Mouse (Mus musculus) embryonic facial prominence, embryonic 14.5 days (tissue): ENCODE measurements around the gene Rreb1. TPM values are rescaled to one million over a fixed set of nuclear protein-coding genes. Genes with fewer than 3 reads are reported as not detected.
"Not testable (repeated sequence)": the region's sequence is repeated elsewhere in the genome, so short reads cannot be mapped to it uniquely, and the experiment has no call there.

Source experiments
- ATAC-seq: fragments of 200-750 bp; cut with Nextera tagmentation; 2 replicates; pipeline ENCODE4 v1.8.0; 2017; ENCODE audit warnings: low read depth, moderate number of reproducible peaks, moderate TSS enrichment
- DNase-seq: peaks from one replicate; pipeline ENCODE4 v3.0.0-alpha.2; 2015; ENCODE audit warnings: low spot score
- H3K27ac ChIP-seq: fragments of 300-500 bp; sonication (generic); replicated peaks from 2 replicates; pipeline ENCODE4 v1.5.1; 2014; ENCODE audit warnings: low read depth, mild to moderate bottlenecking, low read length, moderate library complexity
- H3K27me3 ChIP-seq: fragments of 300-500 bp; sonication (generic); replicated peaks from 2 replicates; pipeline ENCODE4 v1.6.1; 2014; ENCODE audit warnings: low read length; ENCODE audit not compliant: control insufficient read depth, insufficient read depth
- H3K36me3 ChIP-seq: fragments of 300-500 bp; sonication (generic); 2 replicates; pipeline ENCODE4 v1.6.1; 2014; ENCODE audit warnings: low read length, mixed read lengths; ENCODE audit not compliant: control insufficient read depth, insufficient read depth
- H3K4me1 ChIP-seq: fragments of 300-500 bp; sonication (generic); 2 replicates; pipeline ENCODE4 v1.6.1; 2014; ENCODE audit warnings: antibody characterized with exemption, low read length; ENCODE audit not compliant: control insufficient read depth, insufficient read depth
- H3K4me2 ChIP-seq: fragments of 300-500 bp; sonication (generic); 2 replicates; pipeline ENCODE4 v1.6.1; 2014; ENCODE audit warnings: low read depth, mild to moderate bottlenecking, low read length, moderate library complexity, mixed read lengths
- H3K4me3 ChIP-seq: fragments of 300-500 bp; sonication (generic); 2 replicates; pipeline ENCODE4 v1.5.1; 2014; ENCODE audit warnings: low read depth, mild to moderate bottlenecking, low read length
- H3K9ac ChIP-seq: fragments of 300-500 bp; sonication (generic); 2 replicates; pipeline ENCODE4 v1.6.1; 2014; ENCODE audit warnings: low read depth, mild to moderate bottlenecking, low read length, moderate library complexity, mixed read lengths
- H3K9me3 ChIP-seq: fragments of 300-500 bp; sonication (generic); 2 replicates; pipeline ENCODE4 v1.6.1; 2016; ENCODE audit warnings: low read length; ENCODE audit not compliant: control insufficient read depth
- WGBS: fragments of 180-500 bp; shearing (Covaris S2); extraction: QIAGEN DNeasy Blood & Tissue Kit; methylation state at CpG from one replicate; pipeline ENCODE4 v1.1.7; 2014; 5-methylcytosine and 5-hydroxymethylcytosine counted together
- polyA plus RNA-seq: library from polyadenylated mRNA; unstranded; fragments of >200 nt; fragmentation: Nextera tagmentation; extraction: Ambion mirVana; gene quantifications from 2 replicates; pipeline ENCODE4 v1.2.1, GENCODE M21; 2014

Gene Rreb1
- polyA plus RNA-seq, 1 experiment from 2014 or later: 20.2 TPM

- Histone ChIP-seq H3K4me1 (peaks cover 42% of the 10 kb centered on the region), H3K27me3 (no peaks in the 10 kb centered on the region), H3K9me3 (no peaks in the 10 kb centered on the region), H3K4me3 (peak overlapping the region; percentile 87), H3K36me3 (no peaks in the 10 kb centered on the region), H3K27ac (peak overlapping the region; percentile 95), H3K4me2 (peak overlapping the region; percentile 97), H3K9ac (peak overlapping the region; percentile 86)
- DNase-seq: no peak
- WGBS: 6% methylated on average over 13 of the region's 13 CpGs
- ATAC-seq: no peak
Observed at GRCm38 (mm10) chr13:37827996-37828579, 49.9 kb downstream of the Rreb1 start.

- H3K4me2 ChIP-seq: peak overlapping the region; percentile 97
- WGBS: 23% methylated on average over 6 of the region's 6 CpGs
- peak overlapping the region; percentile 87; the same call in 1 of the 2 replicates for H3K4me3 ChIP-seq
- no peaks in the 10 kb centered on the region for H3K27me3 ChIP-seq
- no peaks in the 10 kb centered on the region for H3K36me3 ChIP-seq
- peaks cover 42% of the 10 kb centered on the region for H3K4me1 ChIP-seq
- H3K9me3 ChIP-seq: no peaks in the 10 kb centered on the region
- no peak overlapping the region for H3K9ac ChIP-seq
- ATAC-seq (no peak), DNase-seq (no peak)
- H3K27ac ChIP-seq: no peak overlapping the region
Observed at GRCm38 (mm10) chr13:37828928-37829327, 50.7 kb downstream of the Rreb1 start.

DNA sequence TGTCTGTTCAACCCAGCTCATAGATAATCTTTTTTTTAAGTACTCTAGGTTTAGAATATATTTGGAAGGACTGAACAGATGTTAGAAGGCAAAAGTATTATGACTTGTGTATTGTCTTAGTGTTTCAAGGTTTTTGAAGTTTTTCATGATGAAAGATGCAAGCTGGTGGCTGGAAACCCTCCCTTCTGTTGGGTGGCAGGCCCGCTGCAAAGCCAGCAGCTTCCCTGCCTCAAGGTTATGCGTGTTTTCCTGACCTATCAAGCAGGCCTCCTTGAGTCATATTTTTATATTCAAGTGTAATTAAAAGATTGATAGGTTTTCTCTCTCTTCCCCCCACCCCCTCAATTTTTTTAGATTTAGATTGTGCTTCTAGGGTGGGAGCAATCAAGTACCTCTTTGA lies 52.1 kb downstream of the Rreb1 start:
- no peaks in the 10 kb centered on the region for H3K9me3 ChIP-seq
- no peak for DNase-seq
- peaks cover 37% of the 10 kb centered on the region for H3K4me1 ChIP-seq
- no peak for ATAC-seq
- H3K4me2 ChIP-seq: peak overlapping the region; percentile 11; the same call in 1 of the 2 replicates
- no peaks in the 10 kb centered on the region for H3K27me3 ChIP-seq
- WGBS: 72% methylated on average over 2 of the region's 2 CpGs
- no peak overlapping the region for H3K4me3 ChIP-seq
- H3K36me3 ChIP-seq: no peaks in the 10 kb centered on the region
- no peak overlapping the region for H3K9ac ChIP-seq
- H3K27ac ChIP-seq: no peak overlapping the region; the same call in 1 of the 2 replicates

DNA sequence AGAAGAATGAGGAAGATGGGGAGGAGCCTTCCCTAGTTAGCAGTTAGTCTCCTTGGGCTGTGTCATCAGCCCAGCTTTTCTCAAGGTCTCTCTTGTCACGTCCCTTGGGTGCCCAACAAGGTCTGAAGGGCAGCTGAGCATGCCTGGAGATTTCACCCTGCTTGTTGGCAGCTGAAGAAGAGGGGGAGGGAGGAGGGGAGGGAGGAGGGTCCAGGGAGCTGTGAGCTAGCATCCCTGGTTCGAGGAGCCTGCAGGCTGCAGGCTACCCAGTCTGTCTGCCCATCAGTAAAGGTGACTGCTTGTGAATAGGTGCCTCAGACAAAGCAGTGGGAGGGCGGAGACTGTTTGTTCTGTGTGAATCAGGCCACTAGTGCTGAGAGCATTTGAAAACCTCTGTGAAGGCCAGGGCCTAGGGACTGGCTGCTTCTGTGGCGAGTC lies 52.7 kb downstream of the Rreb1 start:
- WGBS: 39% methylated on average over 4 of the region's 4 CpGs
- DNase-seq: peak; percentile 22
- H3K4me2 ChIP-seq: peak overlapping the region; percentile 11
- no peaks in the 10 kb centered on the region for H3K9me3 ChIP-seq
- H3K36me3 ChIP-seq: no peaks in the 10 kb centered on the region
- no peak overlapping the region for H3K9ac ChIP-seq
- ATAC-seq: no peak
- H3K27ac ChIP-seq: no peak overlapping the region
- H3K4me1 ChIP-seq: peaks cover 35% of the 10 kb centered on the region
- no peak overlapping the region for H3K4me3 ChIP-seq
- H3K27me3 ChIP-seq: no peaks in the 10 kb centered on the region

GRCm38 (mm10) chr13:37832481-37832880 lies 54.3 kb downstream of the Rreb1 start:
- Histone ChIP-seq H3K9me3 (no peaks in the 10 kb centered on the region), H3K4me1 (peaks cover 35% of the 10 kb centered on the region), H3K27ac (no peak overlapping the region), H3K9ac (no peak overlapping the region), H3K4me2 (no peak overlapping the region), H3K36me3 (no peaks in the 10 kb centered on the region), H3K4me3 (no peak overlapping the region), H3K27me3 (no peaks in the 10 kb centered on the region)
- WGBS: 33% methylated on average over 5 of the region's 5 CpGs
- ATAC-seq (no peak), DNase-seq (no peak)

DNA sequence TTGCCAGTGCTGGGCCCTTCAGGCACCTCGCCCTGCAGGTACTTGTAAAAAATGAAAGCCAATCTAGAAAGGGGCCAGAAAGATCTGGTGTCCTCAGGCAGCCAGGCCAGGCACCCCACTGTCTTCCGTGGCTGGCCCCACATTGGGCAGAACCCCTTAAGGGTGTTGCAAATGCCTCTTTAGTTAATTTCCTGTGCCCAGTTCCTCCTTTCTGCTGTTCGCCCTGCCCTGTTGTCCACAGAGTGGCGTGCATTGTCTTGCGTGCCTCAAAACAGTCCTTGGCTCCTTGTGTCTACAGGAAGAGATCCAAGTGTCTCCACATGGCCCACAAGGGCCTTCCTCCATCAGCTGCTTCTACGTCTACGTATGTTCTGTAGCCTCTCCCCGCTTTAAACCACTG lies 55.3 kb downstream of the Rreb1 start:
- Histone ChIP-seq H3K4me2 (no peak overlapping the region), H3K27ac (no peak overlapping the region), H3K9ac (no peak overlapping the region), H3K36me3 (no peaks in the 10 kb centered on the region), H3K4me1 (peaks cover 29% of the 10 kb centered on the region), H3K9me3 (no peaks in the 10 kb centered on the region), H3K4me3 (no peak overlapping the region), H3K27me3 (no peaks in the 10 kb centered on the region)
- WGBS: 76% methylated on average over 8 of the region's 8 CpGs
- no peak for ATAC-seq
- DNase-seq: no peak

DNA sequence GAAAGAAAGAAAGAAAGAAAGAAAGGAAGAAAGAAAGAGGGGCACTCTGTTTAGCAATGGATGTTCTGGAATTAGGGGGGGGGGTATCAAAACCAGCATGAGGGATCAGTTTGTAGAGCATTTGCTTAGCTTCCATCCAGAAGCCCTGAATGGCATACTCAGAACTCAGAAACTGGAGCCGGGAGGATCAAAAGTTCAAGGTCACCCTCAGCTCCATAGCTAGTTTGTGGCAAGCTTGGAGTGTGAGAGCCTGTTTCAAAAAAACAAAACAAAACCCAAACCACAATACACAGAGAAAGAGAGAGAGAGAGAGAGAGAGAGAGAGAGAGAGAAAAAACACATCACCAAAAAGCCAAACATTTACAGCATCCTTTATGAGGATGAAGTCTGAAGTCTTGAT lies 57.1 kb downstream of the Rreb1 start:
- DNase-seq: no peak
- Histone ChIP-seq H3K4me2 (no peak overlapping the region), H3K4me1 (peaks cover 16% of the 10 kb centered on the region), H3K36me3 (no peaks in the 10 kb centered on the region), H3K27ac (no peak overlapping the region), H3K4me3 (no peak overlapping the region), H3K27me3 (no peaks in the 10 kb centered on the region), H3K9me3 (no peaks in the 10 kb centered on the region), H3K9ac (no peak overlapping the region)
- 95% methylated on average over 1 of the region's 1 CpGs for WGBS
- no peak for ATAC-seq

DNA sequence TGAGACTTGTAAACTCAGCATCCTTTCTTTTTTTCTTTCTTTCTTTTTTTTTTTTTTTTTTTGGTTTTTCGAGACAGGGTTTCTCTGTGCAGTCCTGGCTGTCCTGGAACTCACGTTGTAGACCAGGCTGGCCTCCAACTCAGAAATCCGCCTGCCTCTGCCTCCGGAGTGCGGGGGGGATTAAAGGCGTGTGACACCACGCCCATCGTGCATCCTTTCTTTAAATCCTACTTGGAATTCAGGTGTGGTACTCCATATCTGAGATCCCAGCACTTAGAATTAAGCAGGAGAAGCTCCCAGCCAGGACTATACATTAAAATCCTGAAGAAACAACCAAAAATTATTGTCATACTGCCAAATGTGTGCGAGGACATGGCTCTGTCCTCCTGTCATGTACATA lies 57.6 kb downstream of the Rreb1 start:
- not testable (repeated sequence) for H3K9me3 ChIP-seq, H3K4me3 ChIP-seq, H3K27ac ChIP-seq, H3K4me2 ChIP-seq, H3K9ac ChIP-seq, H3K36me3 ChIP-seq, H3K27me3 ChIP-seq, ATAC-seq, DNase-seq
- H3K4me1 ChIP-seq: peaks cover 13% of the 10 kb centered on the region
- 91% methylated on average over 9 of the region's 9 CpGs for WGBS

DNA sequence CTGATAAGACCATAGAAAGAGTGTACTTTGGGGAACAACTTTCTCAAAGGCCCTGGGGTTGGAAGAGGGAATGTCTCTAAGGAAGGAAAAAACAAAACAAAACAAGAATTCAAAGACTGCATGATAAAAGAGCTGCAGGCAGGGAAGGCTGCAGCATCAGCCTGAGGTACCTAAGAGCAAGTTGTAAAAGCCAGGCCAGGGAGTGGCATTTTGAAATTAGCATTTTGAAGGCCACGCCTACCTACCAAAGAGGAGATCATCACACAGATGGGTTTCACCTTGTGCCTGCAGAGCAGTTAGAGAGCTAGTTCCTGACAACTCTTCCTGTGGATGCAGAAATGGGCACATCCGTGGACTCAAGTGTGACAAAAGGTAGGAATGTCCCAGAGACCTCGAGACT lies 59.2 kb downstream of the Rreb1 start:
- no peak overlapping the region for H3K27ac ChIP-seq
- H3K4me2 ChIP-seq: no peak overlapping the region
- no peak overlapping the region for H3K4me3 ChIP-seq
- no peaks in the 10 kb centered on the region for H3K36me3 ChIP-seq
- DNase-seq (no peak), ATAC-seq (no peak)
- no peaks in the 10 kb centered on the region for H3K27me3 ChIP-seq
- no peak overlapping the region for H3K9ac ChIP-seq
- 64% methylated on average over 3 of the region's 3 CpGs for WGBS
- no peaks in the 10 kb centered on the region for H3K9me3 ChIP-seq
- peaks cover 2% of the 10 kb centered on the region for H3K4me1 ChIP-seq
